Mouse (Mus musculus) limb, embryonic 12.5 days (tissue): Measurements from ENCODE around the gene Stap2. TPM values are rescaled to one million over a fixed set of nuclear protein-coding genes. Genes with fewer than 3 reads are reported as not detected.

Experiments used
- ATAC-seq: fragments of 200-750 bp; cut with Nextera tagmentation; 2 replicates; pipeline ENCODE4 v1.8.0; 2017; ENCODE audit warnings: low read depth, moderate TSS enrichment; ENCODE audit not compliant: insufficient number of reproducible peaks, insufficient read depth, low FRiP score, low TSS enrichment
- H3K27ac ChIP-seq: fragments of 300-500 bp; sonication (generic); 2 replicates; pipeline ENCODE4 v1.5.1; 2016; ENCODE audit warnings: mild to moderate bottlenecking, moderate library complexity
- H3K27me3 ChIP-seq: fragments of 300-500 bp; sonication (generic); 2 replicates; pipeline ENCODE4 v1.6.1; 2016; ENCODE audit warnings: mild to moderate bottlenecking, moderate library complexity
- H3K36me3 ChIP-seq: fragments of 300-500 bp; sonication (generic); 2 replicates; pipeline ENCODE4 v1.6.1; 2016; ENCODE audit warnings: mild to moderate bottlenecking, moderate library complexity
- H3K4me1 ChIP-seq: fragments of 300-500 bp; sonication (generic); replicated peaks from 2 replicates; pipeline ENCODE4 v1.6.1; 2016
- H3K4me2 ChIP-seq: fragments of 300-500 bp; sonication (generic); 2 replicates; pipeline ENCODE4 v1.6.1; 2016; ENCODE audit warnings: mild to moderate bottlenecking, moderate library complexity
- H3K4me3 ChIP-seq: fragments of 300-500 bp; sonication (generic); replicated peaks from 2 replicates; pipeline ENCODE4 v1.5.1; 2016; ENCODE audit warnings: mild to moderate bottlenecking
- H3K9ac ChIP-seq: fragments of 300-500 bp; sonication (generic); replicated peaks from 2 replicates; pipeline ENCODE4 v1.6.1; 2016; ENCODE audit warnings: mild to moderate bottlenecking, moderate library complexity
- H3K9me3 ChIP-seq: fragments of 300-500 bp; sonication (generic); 2 replicates; pipeline ENCODE4 v1.6.1; 2016; ENCODE audit warnings: mild to moderate bottlenecking, moderate library complexity
- WGBS: fragments of 180-500 bp; shearing (Covaris S2); methylation state at CpG from one replicate; pipeline ENCODE4 v1.1.7; 2016; 5-methylcytosine and 5-hydroxymethylcytosine counted together
- polyA plus RNA-seq: library from polyadenylated mRNA; unstranded; fragments of >200 nt; fragmentation: Nextera tagmentation; extraction: Ambion mirVana; gene quantifications from 2 replicates; pipeline ENCODE4 v1.2.1, GENCODE M21; 2016

Stap2 gene
- polyA plus RNA-seq, 1 experiment from 2014 or later = 7.2 TPM

DNA sequence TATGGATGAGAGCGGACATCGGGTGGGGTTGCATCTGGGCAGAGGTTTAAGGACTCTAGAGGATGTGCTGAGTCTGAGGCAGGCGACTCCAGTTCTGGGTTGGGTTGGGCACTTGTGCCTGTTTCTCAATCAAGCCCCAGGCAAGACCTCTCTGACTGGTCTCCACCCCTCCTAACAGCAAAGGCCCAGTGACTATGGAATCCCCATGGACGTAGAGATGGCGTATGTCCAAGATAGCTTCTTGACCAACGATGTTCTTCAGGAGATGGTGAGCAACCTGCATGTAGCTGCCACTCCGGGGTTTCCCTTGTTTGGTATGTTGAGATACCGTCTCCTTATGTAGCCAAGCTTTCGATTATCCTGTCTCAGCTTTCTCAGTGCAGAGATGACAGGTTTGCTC is 9.9 kb upstream of the Stap2 start:
- no peak for ATAC-seq

GRCm38 (mm10) chr17:56011441-56011840 is 6.1 kb upstream of the Stap2 start:
- Histone ChIP-seq H3K27ac (no peak overlapping the region), H3K9me3 (no peaks in the 10 kb centered on the region), H3K36me3 (peaks cover 57% of the 10 kb centered on the region), H3K4me2 (no peak overlapping the region), H3K27me3 (no peaks in the 10 kb centered on the region), H3K4me1 (peaks cover 28% of the 10 kb centered on the region), H3K9ac (no peak overlapping the region), H3K4me3 (no peak overlapping the region)
- 85% methylated on average over 7 of the region's 7 CpGs for WGBS
- no peak for ATAC-seq

More for the DNA sequence above, 9.9 kb upstream of the Stap2 start:
- H3K9ac ChIP-seq = no peak overlapping the region
- H3K4me3 ChIP-seq = no peak overlapping the region
- no peaks in the 10 kb centered on the region for H3K9me3 ChIP-seq
- peaks cover 9% of the 10 kb centered on the region for H3K4me1 ChIP-seq
- WGBS = 96% methylated on average over 9 of the region's 9 CpGs
- no peak overlapping the region for H3K27ac ChIP-seq
- no peak overlapping the region for H3K4me2 ChIP-seq
- no peaks in the 10 kb centered on the region for H3K27me3 ChIP-seq
- H3K36me3 ChIP-seq = peaks cover 96% of the 10 kb centered on the region

GRCm38 (mm10) chr17:56010681-56011080 is 5.3 kb upstream of the Stap2 start:
- H3K4me1 ChIP-seq = peaks cover 28% of the 10 kb centered on the region
- H3K4me2 ChIP-seq = peak overlapping the region; percentile 90
- peaks cover 49% of the 10 kb centered on the region for H3K36me3 ChIP-seq
- 15% methylated on average over 9 of the region's 9 CpGs for WGBS
- H3K27ac ChIP-seq = no peak overlapping the region
- no peak for ATAC-seq
- no peaks in the 10 kb centered on the region for H3K27me3 ChIP-seq
- no peaks in the 10 kb centered on the region for H3K9me3 ChIP-seq
- peak overlapping the region; percentile 81; the same call in 1 of the 2 replicates for H3K9ac ChIP-seq
- H3K4me3 ChIP-seq = peak overlapping the region; percentile 83

DNA sequence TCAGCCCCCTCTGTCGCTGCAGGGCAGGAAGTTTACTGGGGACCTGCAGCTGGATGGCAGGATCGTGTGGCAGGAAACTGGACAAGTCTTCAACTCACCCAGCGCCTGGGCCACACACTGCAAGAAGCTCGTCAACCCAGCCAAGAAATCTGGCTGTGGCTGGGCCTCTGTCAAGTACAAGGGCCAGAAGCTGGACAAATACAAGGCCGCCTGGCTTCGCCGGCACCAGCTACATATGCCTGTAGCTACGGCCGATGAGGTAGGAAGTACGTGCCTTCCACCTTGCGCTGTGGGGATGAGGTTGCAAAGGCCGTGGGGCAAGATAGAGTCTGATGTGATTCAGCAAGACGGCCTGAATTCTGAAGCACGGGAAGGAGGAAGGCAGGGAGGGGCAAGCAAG is 4.9 kb upstream of the Stap2 start:
- H3K9me3 ChIP-seq = no peaks in the 10 kb centered on the region
- H3K27ac ChIP-seq = no peak overlapping the region
- peak overlapping the region; percentile 90 for H3K4me2 ChIP-seq
- H3K9ac ChIP-seq = peak overlapping the region; percentile 81
- H3K4me3 ChIP-seq = peak overlapping the region; percentile 83
- WGBS = 67% methylated on average over 14 of the region's 14 CpGs
- no peak for ATAC-seq
- no peaks in the 10 kb centered on the region for H3K27me3 ChIP-seq
- peaks cover 28% of the 10 kb centered on the region for H3K4me1 ChIP-seq
- peaks cover 45% of the 10 kb centered on the region for H3K36me3 ChIP-seq

DNA sequence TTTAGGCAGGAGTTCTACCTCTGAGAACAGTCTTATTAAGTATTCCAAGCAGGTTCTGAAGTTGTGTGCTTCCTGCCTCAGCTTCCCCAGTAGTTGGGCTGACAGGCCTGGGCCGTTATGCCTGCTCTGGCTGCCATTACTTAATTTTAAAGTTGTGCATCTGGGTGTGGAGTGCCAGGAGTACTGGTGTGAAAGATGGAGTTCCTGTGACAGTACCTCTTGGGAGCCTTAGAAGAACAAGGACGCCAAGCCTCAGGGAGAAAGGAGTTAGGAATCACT is 4.5 kb upstream of the Stap2 start:
- ATAC-seq = no peak
- Histone ChIP-seq H3K27me3 (no peaks in the 10 kb centered on the region), H3K4me3 (peak overlapping the region; percentile 83), H3K9ac (peak overlapping the region; percentile 81), H3K27ac (peak overlapping the region; percentile 95), H3K36me3 (peaks cover 42% of the 10 kb centered on the region), H3K4me1 (peaks cover 28% of the 10 kb centered on the region), H3K4me2 (peak overlapping the region; percentile 90), H3K9me3 (no peaks in the 10 kb centered on the region)
- 26% methylated on average over 2 of the region's 2 CpGs for WGBS

GRCm38 (mm10) chr17:56009088-56009961 is 3.9 kb upstream of the Stap2 start:
- ATAC-seq = peak; percentile 87
- Histone ChIP-seq H3K4me2 (peak overlapping the region; percentile 90), H3K27ac (peak overlapping the region; percentile 95), H3K4me3 (peak overlapping the region; percentile 83), H3K4me1 (peaks cover 28% of the 10 kb centered on the region), H3K9ac (peak overlapping the region; percentile 81), H3K27me3 (peaks cover 3% of the 10 kb centered on the region; the same call in 1 of the 2 replicates), H3K9me3 (no peaks in the 10 kb centered on the region), H3K36me3 (peaks cover 37% of the 10 kb centered on the region)
- WGBS = under 1% methylated on average over 61 of the region's 62 CpGs

DNA sequence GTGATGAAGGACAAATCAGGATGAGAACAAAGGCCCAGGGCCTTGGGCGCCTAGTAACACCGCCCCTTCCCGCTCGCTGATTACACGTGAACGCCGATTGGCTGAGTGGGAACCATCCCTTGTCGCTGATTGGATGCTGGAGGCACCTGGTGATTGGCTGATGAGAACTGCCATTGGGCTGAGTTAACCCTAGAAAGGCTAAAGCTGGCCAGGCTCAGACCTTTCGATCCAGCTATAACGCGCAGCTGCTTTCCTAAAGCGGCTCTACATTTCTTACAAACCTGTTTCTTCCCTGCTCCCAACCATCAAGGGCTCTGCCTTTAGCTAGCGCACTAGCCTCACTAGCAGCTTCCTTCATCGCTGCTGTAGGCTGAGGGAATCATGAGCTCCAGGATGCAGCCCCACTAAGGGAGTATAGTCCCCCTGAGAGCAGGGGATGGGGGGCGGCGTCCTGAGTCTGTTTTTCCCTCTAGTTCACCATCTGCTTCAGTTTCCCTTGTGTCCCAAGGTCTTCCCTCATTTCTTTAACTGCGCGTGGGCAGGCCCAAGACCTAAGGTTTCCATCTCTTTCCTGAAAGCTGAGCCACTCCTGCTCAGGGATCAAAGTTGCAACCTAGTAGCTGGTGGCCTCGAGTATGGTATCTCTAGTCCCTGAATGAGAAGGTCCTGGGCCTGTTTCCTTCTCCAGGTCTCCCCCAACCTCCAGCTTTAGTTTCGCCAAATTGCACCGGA is 3.1 kb upstream of the Stap2 start:
- peaks cover 3% of the 10 kb centered on the region; the same call in 1 of the 2 replicates for H3K27me3 ChIP-seq
- under 1% methylated on average over 21 of the region's 21 CpGs for WGBS
- H3K4me1 ChIP-seq = peaks cover 28% of the 10 kb centered on the region
- H3K27ac ChIP-seq = peak overlapping the region; percentile 95
- H3K9ac ChIP-seq = peak overlapping the region; percentile 81
- no peaks in the 10 kb centered on the region for H3K9me3 ChIP-seq
- H3K4me3 ChIP-seq = peak overlapping the region; percentile 83
- ATAC-seq = peak; percentile 90
- peak overlapping the region; percentile 90 for H3K4me2 ChIP-seq
- H3K36me3 ChIP-seq = peaks cover 29% of the 10 kb centered on the region

DNA sequence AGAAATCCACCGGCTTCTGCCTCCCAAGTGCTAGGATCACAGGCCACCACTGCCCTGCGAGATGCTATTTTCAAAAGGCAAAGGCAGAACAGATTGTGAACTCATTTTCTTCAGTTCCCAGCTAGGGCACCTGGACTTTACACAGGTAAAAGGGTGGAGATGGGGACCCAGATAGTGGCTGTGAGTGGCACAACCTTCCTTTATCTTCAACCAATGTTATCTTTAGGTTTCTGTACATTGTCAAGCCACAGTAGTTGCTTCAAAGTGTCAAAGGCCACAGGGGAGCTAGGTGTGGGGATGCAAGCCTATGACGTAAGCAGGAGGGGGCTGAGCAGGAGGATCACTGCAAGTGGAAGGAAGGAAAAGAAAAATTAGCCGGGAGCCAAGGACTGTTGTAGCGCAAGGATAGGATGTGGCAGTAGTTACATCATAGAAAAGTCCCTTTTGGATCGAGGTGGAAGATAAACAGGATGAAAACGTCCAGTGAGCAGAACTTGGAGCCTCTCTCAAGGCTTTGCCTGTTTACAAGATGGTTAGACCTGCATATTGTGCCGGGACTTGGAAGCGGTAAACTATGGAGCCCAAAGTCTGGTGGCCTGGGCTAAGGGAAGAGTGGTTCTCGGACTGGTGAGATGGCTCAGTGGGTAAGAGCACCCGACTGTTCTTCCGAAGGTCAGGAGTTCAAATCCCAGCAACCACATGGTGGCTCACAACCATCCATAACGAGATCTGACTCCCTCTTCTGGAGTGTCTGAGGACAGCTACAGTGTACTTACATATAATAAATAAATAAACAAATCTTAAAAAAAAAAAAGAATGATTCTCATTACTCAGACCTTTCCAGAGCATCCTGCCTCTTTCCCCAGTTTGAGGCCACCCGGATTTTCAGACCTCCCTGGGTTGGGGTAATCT is 2.3 kb upstream of the Stap2 start:
- WGBS = 35% methylated on average over 14 of the region's 14 CpGs
- no peaks in the 10 kb centered on the region for H3K9me3 ChIP-seq

GRCm38 (mm10) chr17:56006956-56007355 is 1.6 kb upstream of the Stap2 start:
- H3K9me3 ChIP-seq = no peaks in the 10 kb centered on the region
- H3K4me2 ChIP-seq = peak overlapping the region; percentile 90
- ATAC-seq = no peak
- peaks cover 28% of the 10 kb centered on the region for H3K4me1 ChIP-seq
- H3K4me3 ChIP-seq = no peak overlapping the region; the same call in 1 of the 2 replicates
- peaks cover 15% of the 10 kb centered on the region for H3K36me3 ChIP-seq
- H3K27me3 ChIP-seq = peaks cover 6% of the 10 kb centered on the region; the same call in 1 of the 2 replicates
- 47% methylated on average over 10 of the region's 10 CpGs for WGBS
- no peak overlapping the region for H3K27ac ChIP-seq
- no peak overlapping the region for H3K9ac ChIP-seq

More for the DNA sequence above, 2.3 kb upstream of the Stap2 start:
- Histone ChIP-seq H3K4me2 (peak overlapping the region; percentile 90), H3K4me3 (peak overlapping the region; percentile 83), H3K27ac (peak overlapping the region; percentile 95), H3K36me3 (peaks cover 22% of the 10 kb centered on the region), H3K4me1 (peaks cover 28% of the 10 kb centered on the region), H3K27me3 (peaks cover 4% of the 10 kb centered on the region; the same call in 1 of the 2 replicates), H3K9ac (peak overlapping the region; percentile 48)
- ATAC-seq = no peak; the same call in 1 of the 2 replicates

GRCm38 (mm10) chr17:56003000-56003399 is 2.4 kb downstream of the Stap2 start:
- no peak overlapping the region for H3K4me3 ChIP-seq
- H3K4me1 ChIP-seq = peaks cover 11% of the 10 kb centered on the region; the same call in 1 of the 2 replicates
- no peak for ATAC-seq
- no peaks in the 10 kb centered on the region for H3K9me3 ChIP-seq
- H3K36me3 ChIP-seq = no peaks in the 10 kb centered on the region
- WGBS = 79% methylated on average over 3 of the region's 3 CpGs
- H3K4me2 ChIP-seq = no peak overlapping the region
- no peak overlapping the region; the same call in 1 of the 2 replicates for H3K9ac ChIP-seq
- H3K27ac ChIP-seq = no peak overlapping the region
- H3K27me3 ChIP-seq = peaks cover 31% of the 10 kb centered on the region
